Mouse (Mus musculus) kidney, embryonic 15.5 days (tissue): ENCODE results near the gene Pnma1. TPM values are rescaled to one million over a fixed set of nuclear protein-coding genes. Genes with fewer than 3 reads are reported as not detected.

Experiments used
- ATAC-seq: fragments of 200-750 bp; cut with Nextera tagmentation; replicated peaks from 2 replicates; pipeline ENCODE4 v1.8.0; 2017; ENCODE audit warnings: moderate TSS enrichment; ENCODE audit not compliant: low FRiP score
- H3K27ac ChIP-seq: fragments of 300-500 bp; sonication (generic); 2 replicates; pipeline ENCODE4 v1.5.1; 2015; ENCODE audit warnings: mild to moderate bottlenecking, inconsistent platforms
- H3K27me3 ChIP-seq: fragments of 300-500 bp; sonication (generic); 2 replicates; pipeline ENCODE4 v1.6.1; 2015; ENCODE audit warnings: inconsistent platforms
- H3K36me3 ChIP-seq: fragments of 300-500 bp; sonication (generic); 2 replicates; pipeline ENCODE4 v1.6.1; 2015; ENCODE audit warnings: inconsistent platforms
- H3K4me1 ChIP-seq: fragments of 300-500 bp; sonication (generic); 2 replicates; pipeline ENCODE4 v1.6.1; 2015; ENCODE audit warnings: inconsistent platforms
- H3K4me2 ChIP-seq: fragments of 300-500 bp; sonication (generic); 2 replicates; pipeline ENCODE4 v1.6.1; 2015; ENCODE audit warnings: moderate library complexity, mild to moderate bottlenecking, inconsistent platforms
- H3K4me3 ChIP-seq: fragments of 300-500 bp; sonication (generic); replicated peaks from 2 replicates; pipeline ENCODE4 v1.5.1; 2015; ENCODE audit warnings: mild to moderate bottlenecking, inconsistent platforms
- H3K9ac ChIP-seq: fragments of 300-500 bp; sonication (generic); 2 replicates; pipeline ENCODE4 v1.6.1; 2015; ENCODE audit warnings: mild to moderate bottlenecking, inconsistent platforms
- H3K9me3 ChIP-seq: fragments of 300-500 bp; sonication (generic); replicated peaks from 2 replicates; pipeline ENCODE4 v1.6.1; 2016; ENCODE audit warnings: inconsistent platforms
- WGBS: fragments of 180-500 bp; shearing (Covaris S2); methylation state at CpG from one replicate; pipeline ENCODE4 v1.1.7; 2015; ENCODE audit warnings: mixed read lengths; 5-methylcytosine and 5-hydroxymethylcytosine counted together
- polyA plus RNA-seq: library from polyadenylated mRNA; unstranded; fragments of >200 nt; fragmentation: Nextera tagmentation; extraction: Ambion mirVana; gene quantifications from 2 replicates; pipeline ENCODE4 v1.2.1, GENCODE M21; 2015

Pnma1 gene
- polyA plus RNA-seq, 1 experiment from 2014 or later: 1.00 TPM

DNA sequence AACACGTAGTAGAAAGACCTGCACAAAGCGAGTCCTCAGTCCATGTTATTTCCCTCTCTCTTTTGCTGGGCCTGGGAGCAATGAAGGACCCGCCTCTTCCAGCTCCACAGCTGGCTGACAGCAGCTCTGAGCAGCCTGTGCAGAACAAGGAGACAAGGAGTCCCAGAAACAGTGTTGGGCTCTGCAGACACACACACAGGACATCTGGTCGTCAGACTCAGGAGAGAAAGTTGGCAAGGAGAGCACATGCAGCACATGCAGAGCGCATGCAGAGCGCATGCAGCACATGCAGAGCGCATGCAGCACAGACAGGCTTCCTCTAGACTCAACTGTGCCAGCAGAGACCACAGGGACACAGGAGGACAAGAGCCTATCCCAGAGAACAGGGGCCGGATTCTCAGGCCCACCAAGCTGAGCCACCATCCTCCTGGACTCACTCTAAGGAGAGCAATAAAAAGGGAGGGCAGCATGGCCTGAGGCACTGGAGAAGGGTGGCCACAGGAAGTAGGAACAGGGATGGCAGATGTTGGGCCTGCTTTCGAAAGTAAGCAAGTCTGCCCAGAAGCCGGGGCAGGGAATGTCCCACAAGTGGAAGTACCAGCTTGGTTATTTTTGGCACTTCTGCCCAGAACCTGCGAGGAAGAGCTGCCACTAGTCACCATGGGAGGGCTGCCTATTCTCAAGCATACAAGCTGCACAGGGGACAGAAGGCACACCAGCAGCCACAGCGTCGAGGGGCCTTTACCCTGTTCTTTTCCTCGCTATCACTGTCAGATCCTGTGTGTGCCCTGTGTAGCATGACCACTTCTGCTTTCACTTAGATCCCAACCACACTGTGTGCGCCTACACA, 39.7 kb upstream of the Pnma1 start:
- Histone ChIP-seq H3K27me3 (no peaks in the 10 kb centered on the region), H3K4me2 (no peak overlapping the region), H3K27ac (peak overlapping the region; percentile 74), H3K9ac (no peak overlapping the region), H3K4me3 (no peak overlapping the region), H3K36me3 (peaks cover 9% of the 10 kb centered on the region), H3K4me1 (peaks cover 71% of the 10 kb centered on the region), H3K9me3 (no peaks in the 10 kb centered on the region)
- WGBS: 62% methylated on average over 15 of the region's 15 CpGs
- no peak for ATAC-seq

DNA sequence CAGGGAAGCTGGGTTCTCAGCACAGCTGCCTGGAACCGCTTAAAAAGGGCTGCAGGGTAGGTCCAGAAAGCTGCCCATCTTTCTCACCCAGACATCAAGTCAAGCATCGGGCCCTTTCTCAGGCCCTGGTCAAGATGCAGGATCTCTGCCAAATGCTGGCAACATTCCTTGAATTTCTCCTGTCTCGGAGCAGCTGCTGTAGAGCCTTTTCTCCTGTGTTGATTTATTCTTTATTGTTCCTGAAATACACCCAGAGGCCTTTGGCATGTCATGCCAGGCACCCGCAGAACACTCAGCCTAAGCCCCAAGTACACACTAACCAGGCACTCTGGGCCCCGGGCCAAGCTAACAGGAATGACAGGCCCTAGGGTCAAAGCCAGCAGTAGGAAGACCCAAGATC, 38.7 kb upstream of the Pnma1 start:
- peaks cover 9% of the 10 kb centered on the region for H3K36me3 ChIP-seq
- H3K4me2 ChIP-seq: no peak overlapping the region
- no peaks in the 10 kb centered on the region for H3K27me3 ChIP-seq
- ATAC-seq: no peak
- H3K9me3 ChIP-seq: no peaks in the 10 kb centered on the region
- peaks cover 67% of the 10 kb centered on the region for H3K4me1 ChIP-seq
- WGBS: 67% methylated on average over 5 of the region's 5 CpGs
- no peak overlapping the region for H3K9ac ChIP-seq
- H3K27ac ChIP-seq: peak overlapping the region; percentile 74; the same call in 1 of the 2 replicates
- no peak overlapping the region for H3K4me3 ChIP-seq

DNA sequence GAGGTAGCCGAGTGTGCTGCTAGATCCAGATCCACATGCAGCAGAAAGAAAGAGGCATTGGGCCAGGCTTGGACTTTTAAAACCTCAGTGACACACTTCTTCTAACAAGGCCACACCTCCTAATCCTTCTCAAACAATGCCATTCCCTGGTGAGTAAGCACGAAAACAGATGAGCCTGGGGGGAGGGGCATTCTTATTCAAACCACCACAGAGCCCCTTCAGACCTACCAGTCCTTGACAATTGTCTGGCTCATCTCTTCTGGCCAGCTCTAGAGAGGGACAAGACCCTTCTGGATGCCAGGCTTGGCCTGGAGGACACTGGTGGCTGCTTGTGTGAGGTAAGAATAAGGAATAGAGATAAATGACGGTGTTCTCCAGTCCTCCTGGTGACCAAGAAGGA, 38.2 kb upstream of the Pnma1 start:
- H3K4me1 ChIP-seq: peaks cover 67% of the 10 kb centered on the region
- ATAC-seq: no peak
- H3K36me3 ChIP-seq: peaks cover 9% of the 10 kb centered on the region
- no peak overlapping the region for H3K9ac ChIP-seq
- 93% methylated on average over 3 of the region's 3 CpGs for WGBS
- H3K27ac ChIP-seq: 0 out of 2 replicates have a peak overlapping the region, but pooled peaks have one; percentile 74
- no peaks in the 10 kb centered on the region for H3K27me3 ChIP-seq
- H3K4me3 ChIP-seq: no peak overlapping the region
- H3K9me3 ChIP-seq: no peaks in the 10 kb centered on the region
- H3K4me2 ChIP-seq: no peak overlapping the region

DNA sequence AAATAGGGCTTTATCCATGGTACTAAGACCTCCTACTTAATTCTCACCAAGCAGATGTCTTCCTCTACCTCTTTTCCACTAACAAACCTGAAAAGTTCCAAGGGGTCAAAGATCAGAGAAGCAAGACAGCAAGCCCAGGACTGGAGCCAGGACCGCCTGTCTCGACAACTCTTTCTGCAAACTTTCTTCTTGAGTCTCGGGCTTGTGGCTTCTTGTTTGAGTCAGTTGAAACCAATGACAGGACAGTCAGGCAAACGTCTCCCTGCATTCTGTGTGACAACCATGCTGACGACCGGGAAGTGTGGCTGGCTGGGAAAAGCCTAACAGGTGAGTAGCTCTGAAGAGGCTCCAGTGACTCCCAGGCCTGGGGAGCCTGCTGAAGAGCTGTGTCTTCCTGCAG, 37.3 kb upstream of the Pnma1 start:
- 76% methylated on average over 6 of the region's 6 CpGs for WGBS
- Histone ChIP-seq H3K4me1 (peaks cover 67% of the 10 kb centered on the region), H3K27me3 (no peaks in the 10 kb centered on the region), H3K9me3 (no peaks in the 10 kb centered on the region), H3K4me3 (no peak overlapping the region), H3K36me3 (peaks cover 9% of the 10 kb centered on the region), H3K9ac (no peak overlapping the region), H3K4me2 (no peak overlapping the region), H3K27ac (no peak overlapping the region)
- no peak for ATAC-seq

DNA sequence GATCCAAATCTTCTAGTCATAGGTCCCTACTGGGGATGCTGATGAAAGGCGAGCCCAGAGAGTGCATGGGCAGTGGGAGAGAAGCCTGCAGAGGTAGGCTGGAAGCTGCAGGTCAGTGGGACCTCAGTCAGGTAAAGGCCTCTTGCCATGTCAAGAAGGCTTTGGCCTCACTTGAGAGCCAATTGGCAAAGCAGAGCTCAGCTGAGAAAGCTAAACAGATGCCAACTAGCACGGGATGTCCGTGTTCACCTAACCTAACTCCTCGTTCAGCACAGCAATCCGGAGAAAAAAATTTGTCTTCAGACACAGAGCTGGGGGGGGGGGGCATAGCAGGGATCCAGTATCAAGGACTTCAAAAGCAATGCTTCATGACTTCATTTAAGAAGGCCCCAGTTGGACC, 36.7 kb upstream of the Pnma1 start:
- WGBS: 84% methylated on average over 5 of the region's 5 CpGs
- Histone ChIP-seq H3K36me3 (peaks cover 9% of the 10 kb centered on the region), H3K27me3 (no peaks in the 10 kb centered on the region), H3K4me3 (no peak overlapping the region), H3K9me3 (no peaks in the 10 kb centered on the region), H3K9ac (no peak overlapping the region), H3K4me2 (no peak overlapping the region), H3K4me1 (peaks cover 67% of the 10 kb centered on the region), H3K27ac (no peak overlapping the region)
- ATAC-seq: no peak

DNA sequence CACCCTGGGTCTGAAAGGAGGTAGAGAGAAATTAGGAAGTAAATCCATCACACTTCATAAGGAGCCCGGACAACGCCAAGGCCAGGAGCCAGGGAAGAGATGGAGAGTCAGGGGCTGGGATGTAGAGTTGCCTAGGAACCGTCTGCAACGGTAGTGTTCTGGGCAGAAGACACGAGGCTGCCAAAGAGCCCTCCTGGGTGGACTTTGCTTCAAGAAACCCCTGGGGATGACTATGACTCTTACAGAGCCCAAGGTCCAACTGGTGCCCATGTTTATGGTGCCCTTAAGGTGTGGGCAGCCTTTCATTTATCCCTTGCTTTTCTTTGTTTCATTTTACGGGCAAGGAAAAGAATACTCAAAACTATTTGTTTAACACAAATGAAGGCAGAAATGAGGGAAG, 33.7 kb upstream of the Pnma1 start:
- no peak for ATAC-seq
- H3K27ac ChIP-seq: peak overlapping the region; percentile 46; the same call in 1 of the 2 replicates
- no peak overlapping the region for H3K4me2 ChIP-seq
- H3K4me3 ChIP-seq: no peak overlapping the region
- H3K4me1 ChIP-seq: peaks cover 67% of the 10 kb centered on the region
- no peaks in the 10 kb centered on the region for H3K9me3 ChIP-seq
- WGBS: 69% methylated on average over 6 of the region's 6 CpGs
- H3K36me3 ChIP-seq: peaks cover 8% of the 10 kb centered on the region
- H3K9ac ChIP-seq: no peak overlapping the region
- no peaks in the 10 kb centered on the region for H3K27me3 ChIP-seq

DNA sequence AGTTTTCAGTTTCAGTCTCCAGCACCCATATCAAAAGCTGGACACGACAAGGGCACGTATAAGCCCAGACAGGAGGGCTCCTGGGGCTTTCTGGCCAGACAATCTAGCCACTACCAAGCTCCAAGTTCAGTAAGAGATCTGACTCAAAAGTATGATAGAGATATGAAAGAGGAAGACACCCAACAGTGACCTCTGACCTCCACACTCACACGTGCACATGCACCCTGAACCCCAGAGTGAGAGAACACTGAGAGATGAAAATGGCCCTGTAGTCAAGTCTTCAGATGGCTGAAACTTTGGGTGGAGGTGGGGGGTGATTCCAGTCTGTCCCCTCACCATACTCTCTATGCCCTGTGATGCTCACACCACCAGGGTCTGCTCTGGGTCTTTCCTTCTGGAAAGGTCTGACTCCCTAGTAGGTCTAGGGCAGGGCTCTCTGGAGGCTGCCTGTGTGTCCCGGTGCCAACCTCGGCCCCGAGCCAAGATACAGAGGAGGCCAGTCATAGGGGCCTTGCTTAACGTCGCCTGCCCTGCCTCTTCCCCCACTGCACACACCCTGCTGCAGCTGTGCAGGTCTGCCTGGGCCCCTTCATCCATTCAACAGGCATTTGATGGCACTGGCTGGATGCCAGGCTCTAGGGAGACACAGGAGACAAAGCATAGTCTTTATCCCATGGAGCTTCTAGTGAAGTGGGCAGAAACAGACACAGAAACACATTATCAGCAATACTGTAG, 32.6 kb upstream of the Pnma1 start:
- H3K27ac ChIP-seq: peak overlapping the region; percentile 46
- no peaks in the 10 kb centered on the region for H3K27me3 ChIP-seq
- H3K4me3 ChIP-seq: no peak overlapping the region
- 68% methylated on average over 8 of the region's 8 CpGs for WGBS
- no peaks in the 10 kb centered on the region for H3K36me3 ChIP-seq
- H3K9me3 ChIP-seq: no peaks in the 10 kb centered on the region
- no peak overlapping the region for H3K4me2 ChIP-seq
- peak; percentile 55; the same call in 1 of the 2 replicates for ATAC-seq
- no peak overlapping the region for H3K9ac ChIP-seq
- peaks cover 71% of the 10 kb centered on the region for H3K4me1 ChIP-seq

DNA sequence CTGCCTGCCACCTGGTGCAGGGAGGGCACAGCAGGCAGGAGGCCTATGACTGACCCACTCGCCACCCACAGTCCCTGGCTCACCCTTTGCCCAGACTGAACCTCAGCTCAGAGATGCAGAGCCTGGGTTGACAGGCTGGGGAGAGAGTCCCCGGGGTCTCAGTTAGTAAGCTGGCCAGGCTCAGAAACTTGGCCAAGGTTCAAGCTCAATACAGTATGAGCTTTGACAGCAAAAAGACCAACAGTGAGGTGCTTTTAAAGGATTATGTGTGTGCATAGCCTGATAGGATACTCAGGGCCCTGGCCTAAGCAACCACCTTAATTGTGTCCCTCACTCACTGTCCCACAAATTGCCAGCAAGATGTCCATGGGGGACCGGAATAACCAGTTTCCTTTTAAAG, 31.8 kb upstream of the Pnma1 start:
- 56% methylated on average over 3 of the region's 3 CpGs for WGBS
- Histone ChIP-seq H3K9me3 (no peaks in the 10 kb centered on the region), H3K4me1 (peaks cover 74% of the 10 kb centered on the region), H3K27ac (peak overlapping the region; percentile 46; the same call in 1 of the 2 replicates), H3K27me3 (no peaks in the 10 kb centered on the region), H3K4me2 (no peak overlapping the region), H3K4me3 (no peak overlapping the region), H3K36me3 (no peaks in the 10 kb centered on the region), H3K9ac (no peak overlapping the region)
- ATAC-seq: no peak

DNA sequence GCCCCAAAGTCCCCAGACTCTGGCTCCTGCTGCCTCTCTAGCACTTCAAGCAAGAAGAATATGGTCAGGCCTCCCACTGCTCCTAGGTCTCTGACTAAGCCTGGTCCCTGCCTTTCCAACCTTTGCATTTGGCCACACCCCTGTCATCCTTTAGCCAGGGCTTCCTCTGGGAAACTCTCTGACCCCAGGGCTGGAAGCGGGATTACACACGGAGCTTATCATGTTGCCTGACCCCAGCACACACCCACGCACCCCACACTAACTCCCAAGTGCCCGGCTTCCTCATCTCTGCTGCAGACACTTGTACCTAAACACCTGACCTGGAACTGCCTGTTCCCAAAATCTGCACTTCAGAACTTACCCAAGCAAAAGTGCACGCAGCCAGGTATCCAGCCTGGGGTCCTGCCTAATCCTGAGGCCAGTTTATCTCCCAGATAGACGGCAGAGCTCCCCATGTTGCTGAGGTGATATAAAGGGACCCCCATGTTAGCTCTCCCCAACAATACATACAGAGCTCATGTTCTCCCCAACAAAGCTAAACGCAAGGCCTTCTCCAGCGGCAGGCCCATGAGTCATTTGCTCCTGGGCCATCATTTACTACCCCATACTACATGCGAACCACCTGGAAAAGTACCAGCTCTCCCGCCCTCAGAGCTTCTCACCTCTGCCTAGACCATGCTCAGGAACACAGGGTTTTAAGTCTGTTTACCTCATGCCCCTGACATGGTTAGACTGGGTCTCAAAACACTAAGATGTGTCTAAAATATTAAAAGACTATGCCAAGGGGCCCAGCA, 30.6 kb upstream of the Pnma1 start:
- no peak overlapping the region for H3K4me2 ChIP-seq
- no peak overlapping the region for H3K9ac ChIP-seq
- H3K4me1 ChIP-seq: peaks cover 86% of the 10 kb centered on the region
- peaks cover 5% of the 10 kb centered on the region for H3K36me3 ChIP-seq
- H3K27me3 ChIP-seq: no peaks in the 10 kb centered on the region
- WGBS: 51% methylated on average over 10 of the region's 10 CpGs
- peak overlapping the region; percentile 93; the same call in 1 of the 2 replicates for H3K27ac ChIP-seq
- ATAC-seq: no peak
- H3K4me3 ChIP-seq: no peak overlapping the region
- H3K9me3 ChIP-seq: no peaks in the 10 kb centered on the region

DNA sequence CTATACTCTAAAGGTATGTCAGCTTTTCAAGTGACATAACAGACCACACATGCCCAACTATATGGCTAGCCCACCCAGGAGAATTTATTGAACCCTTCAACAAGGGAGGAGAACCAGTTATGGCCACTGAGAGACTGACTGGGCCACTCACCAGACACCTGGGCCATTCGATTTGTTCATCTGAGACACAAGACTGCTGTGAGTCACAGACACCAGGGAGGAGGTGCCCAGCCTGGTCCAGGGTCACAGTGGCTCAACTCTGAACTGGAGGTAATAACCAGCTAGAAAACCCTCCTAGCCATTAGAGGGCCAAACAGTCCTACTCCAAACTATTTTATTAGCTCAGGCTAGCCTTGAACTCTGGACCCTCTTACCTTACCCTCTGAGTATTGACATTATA, 29.8 kb upstream of the Pnma1 start:
- WGBS: 32% methylated on average over 1 of the region's 1 CpGs
- Histone ChIP-seq H3K27me3 (no peaks in the 10 kb centered on the region), H3K9me3 (no peaks in the 10 kb centered on the region), H3K27ac (peak overlapping the region; percentile 93; the same call in 1 of the 2 replicates), H3K4me2 (no peak overlapping the region), H3K9ac (no peak overlapping the region), H3K4me1 (peaks cover 94% of the 10 kb centered on the region), H3K36me3 (peaks cover 13% of the 10 kb centered on the region), H3K4me3 (no peak overlapping the region)
- ATAC-seq: no peak

DNA sequence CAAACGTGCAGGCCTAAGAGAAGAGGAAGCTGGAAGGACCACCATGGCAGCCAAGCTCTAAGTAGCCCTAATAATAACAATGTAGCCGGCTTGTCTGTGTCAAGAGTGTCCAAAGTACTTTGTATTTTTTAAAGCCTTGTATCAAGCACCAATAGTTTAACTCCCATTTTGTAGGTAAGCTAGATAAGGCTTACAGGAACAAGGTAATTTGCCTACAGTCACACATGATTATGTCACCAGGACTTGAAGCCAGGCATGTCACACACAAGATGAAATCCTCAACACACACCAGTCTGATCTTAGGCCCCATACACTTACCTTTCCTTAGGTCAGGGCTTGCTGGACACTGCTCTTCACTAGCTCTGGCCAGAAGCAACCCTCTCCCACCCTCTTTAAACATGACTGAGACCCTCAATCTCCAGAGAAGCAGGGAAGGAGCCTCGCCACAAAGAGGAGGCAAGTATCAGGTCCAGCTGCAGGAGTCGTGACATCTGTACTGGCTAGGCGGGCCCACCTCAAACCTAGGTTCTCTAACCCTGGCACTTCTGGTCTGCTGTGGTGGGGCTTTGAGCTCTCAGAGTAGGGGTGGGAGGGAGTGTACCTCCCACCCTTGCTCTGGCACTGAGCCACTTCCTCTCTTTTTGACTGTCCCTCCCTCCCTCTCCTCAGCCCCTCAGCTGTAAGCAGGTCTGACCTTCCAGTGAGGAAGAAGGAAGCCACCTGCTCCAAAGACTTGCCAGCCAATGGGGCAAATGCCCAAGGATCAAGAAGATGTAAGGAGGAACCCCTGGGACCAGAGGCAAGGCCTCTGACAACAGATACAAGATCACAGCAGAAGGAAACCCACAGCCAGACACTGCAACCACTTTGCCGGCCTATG, 28.8 kb upstream of the Pnma1 start:
- H3K4me1 ChIP-seq: peaks cover 90% of the 10 kb centered on the region
- ATAC-seq: no peak
- no peaks in the 10 kb centered on the region for H3K27me3 ChIP-seq
- H3K27ac ChIP-seq: peak overlapping the region; percentile 93
- H3K4me3 ChIP-seq: no peak overlapping the region
- 30% methylated on average over 6 of the region's 6 CpGs for WGBS
- H3K9ac ChIP-seq: no peak overlapping the region
- no peaks in the 10 kb centered on the region for H3K9me3 ChIP-seq
- H3K4me2 ChIP-seq: peak overlapping the region; percentile 61; the same call in 1 of the 2 replicates
- peaks cover 22% of the 10 kb centered on the region for H3K36me3 ChIP-seq
